Mouse (Mus musculus): Measurements from ENCODE around the gene Efhd1. TPM values are rescaled to one million over a fixed set of nuclear protein-coding genes. Genes with fewer than 3 reads are reported as not detected.

Gene Efhd1
- polyA plus RNA-seq, 1 experiment from 2014 or later, result 1.2 TPM

DNA sequence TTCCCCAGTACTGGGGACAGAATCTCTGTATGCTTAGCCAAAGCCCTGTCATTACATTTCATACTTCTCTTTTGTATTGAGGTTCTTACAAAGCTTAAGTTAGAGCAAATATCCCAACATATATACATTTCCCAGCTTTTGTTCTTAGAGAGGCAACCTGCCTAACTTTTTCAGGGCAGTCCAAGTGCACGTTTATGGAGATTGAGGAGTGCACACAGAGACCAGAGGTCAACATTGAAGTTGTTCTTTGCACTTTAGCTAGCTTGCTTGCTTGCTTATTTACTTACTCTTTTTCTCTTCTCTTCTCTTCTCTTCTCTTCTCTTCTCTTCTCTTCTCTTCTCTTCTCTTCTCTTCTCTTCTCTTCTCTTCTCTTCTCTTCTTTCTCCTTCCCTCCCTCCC lies 96.1 kb downstream of the Efhd1 start:
- H3K27ac ChIP-seq (replicated peaks), result no peak overlapping the region
- WGBS, result 67% methylated on average over 1 of the region's 1 CpGs

More for the DNA sequence above, 96.1 kb downstream of the Efhd1 start:
- Histone ChIP-seq H3K9me3 (replicated peaks) (no peaks in the 10 kb centered on the region), H3K4me3 (replicated peaks) (no peak overlapping the region), H3K27me3 (replicated peaks) (no peaks in the 10 kb centered on the region), H3K4me2 (no peak overlapping the region), H3K36me3 (peaks cover 17% of the 10 kb centered on the region), H3K4me1 (no peaks in the 10 kb centered on the region), H3K9ac (replicated peaks) (no peak overlapping the region)
- no peak for ATAC-seq (ENCODE audit: low FRiP score)

Other genes with a start within 250 kb of the Efhd1 start
- gene Alppl2, start 174.4 kb upstream of the Efhd1 start, polyA plus RNA-seq (2015; fragmentation: Nextera tagmentation; extraction: Ambion mirVana), result not detected in 2 replicates
- gene Alpi, start 162.8 kb upstream of the Efhd1 start, polyA plus RNA-seq (2015; fragmentation: Nextera tagmentation; extraction: Ambion mirVana), result 0.72 TPM in 1 of 2 replicates, not detected in the other
- not detected in 2 replicates for gene Akp3, start 139.4 kb upstream of the Efhd1 start, polyA plus RNA-seq (2015; fragmentation: Nextera tagmentation; extraction: Ambion mirVana)
- 71.9 and 84.7 TPM in 2 replicates for gene Ecel1, start 107.8 kb upstream of the Efhd1 start, polyA plus RNA-seq (2015; fragmentation: Nextera tagmentation; extraction: Ambion mirVana)
- gene Prss56, start 81.0 kb upstream of the Efhd1 start, polyA plus RNA-seq (2015; fragmentation: Nextera tagmentation; extraction: Ambion mirVana), result 4.0 and 5.3 TPM in 2 replicates
- gene Chrnd, start 73.8 kb upstream of the Efhd1 start, polyA plus RNA-seq (2015; fragmentation: Nextera tagmentation; extraction: Ambion mirVana), result 0.33 and 0.37 TPM in 2 replicates
- 1.2 and 1.5 TPM in 2 replicates for gene Chrng, start 59.7 kb upstream of the Efhd1 start, polyA plus RNA-seq (2015; fragmentation: Nextera tagmentation; extraction: Ambion mirVana)
- gene Eif4e2, start 50.4 kb upstream of the Efhd1 start, polyA plus RNA-seq (2015; fragmentation: Nextera tagmentation; extraction: Ambion mirVana), result 93.4 and 101 TPM in 2 replicates
- 61.7 and 63.0 TPM in 2 replicates for gene Gigyf2, start 62.6 kb downstream of the Efhd1 start, polyA plus RNA-seq (2015; fragmentation: Nextera tagmentation; extraction: Ambion mirVana)
- gene Kcnj13, start 130.4 kb downstream of the Efhd1 start, polyA plus RNA-seq (2015; fragmentation: Nextera tagmentation; extraction: Ambion mirVana), result 0.92 and 1.1 TPM in 2 replicates
- gene Snorc, start 205.9 kb downstream of the Efhd1 start, polyA plus RNA-seq (2015; fragmentation: Nextera tagmentation; extraction: Ambion mirVana), result 2.0 and 5.5 TPM in 2 replicates
- gene Neu2, start 245.5 kb downstream of the Efhd1 start, polyA plus RNA-seq (2015; fragmentation: Nextera tagmentation; extraction: Ambion mirVana), result 0.51 and 4.7 TPM in 2 replicates

All from neural tube, embryonic 15.5 days (tissue).